Mouse (Mus musculus): ENCODE measurements around the gene Cenpn. TPM values are rescaled to one million over a fixed set of nuclear protein-coding genes. Genes with fewer than 3 reads are reported as not detected.

The Cenpn gene
- polyA plus RNA-seq, 1 experiment from 2014 or later = 28.1 TPM

GRCm38 (mm10) chr8:116945169-116945910 lies 23.8 kb downstream of the Cenpn start:
- WGBS = 78% methylated on average over 9 of the region's 9 CpGs
- Histone ChIP-seq H3K4me1 (ENCODE audit: control insufficient read depth, insufficient read depth, low read length) (peaks cover 17% of the 10 kb centered on the region), H3K4me3 (replicated peaks; ENCODE audit: low read length) (no peak overlapping the region), H3K27me3 (ENCODE audit: control insufficient read depth, insufficient read depth, low read length) (no peaks in the 10 kb centered on the region), H3K27ac (ENCODE audit: low read length) (no peak overlapping the region), H3K9ac (ENCODE audit: low read length) (no peak overlapping the region), H3K36me3 (ENCODE audit: control insufficient read depth, insufficient read depth, low read length) (no peaks in the 10 kb centered on the region), H3K4me2 (ENCODE audit: low read depth, low read length) (no peak overlapping the region; the same call in 1 of the 2 replicates), H3K9me3 (replicated peaks; ENCODE audit: control insufficient read depth, low read length) (no peaks in the 10 kb centered on the region)
- no peak for ATAC-seq (ENCODE audit: insufficient read depth, low FRiP score)

GRCm38 (mm10) chr8:116946268-116946838 lies 24.8 kb downstream of the Cenpn start:
- ATAC-seq (ENCODE audit: insufficient read depth, low FRiP score) = no peak
- H3K9ac ChIP-seq (ENCODE audit: low read length) = peak overlapping the region; percentile 33; the same call in 1 of the 2 replicates
- peaks cover 23% of the 10 kb centered on the region for H3K4me1 ChIP-seq (ENCODE audit: control insufficient read depth, insufficient read depth, low read length)
- no peaks in the 10 kb centered on the region for H3K9me3 ChIP-seq (replicated peaks; ENCODE audit: control insufficient read depth, low read length)
- no peak overlapping the region for H3K4me3 ChIP-seq (replicated peaks; ENCODE audit: low read length)
- H3K4me2 ChIP-seq (ENCODE audit: low read depth, low read length) = peak overlapping the region; percentile 26
- H3K27ac ChIP-seq (ENCODE audit: low read length) = no peak overlapping the region
- no peaks in the 10 kb centered on the region for H3K27me3 ChIP-seq (ENCODE audit: control insufficient read depth, insufficient read depth, low read length)
- no peaks in the 10 kb centered on the region for H3K36me3 ChIP-seq (ENCODE audit: control insufficient read depth, insufficient read depth, low read length)
- WGBS = 69% methylated on average over 21 of the region's 21 CpGs

GRCm38 (mm10) chr8:116946851-116947250 lies 25.3 kb downstream of the Cenpn start:
- no peaks in the 10 kb centered on the region for H3K9me3 ChIP-seq (replicated peaks; ENCODE audit: control insufficient read depth, low read length)
- H3K9ac ChIP-seq (ENCODE audit: low read length) = no peak overlapping the region
- ATAC-seq (ENCODE audit: insufficient read depth, low FRiP score) = no peak
- WGBS = 82% methylated on average over 6 of the region's 6 CpGs
- peaks cover 24% of the 10 kb centered on the region for H3K4me1 ChIP-seq (ENCODE audit: control insufficient read depth, insufficient read depth, low read length)
- no peaks in the 10 kb centered on the region for H3K36me3 ChIP-seq (ENCODE audit: control insufficient read depth, insufficient read depth, low read length)
- H3K4me3 ChIP-seq (replicated peaks; ENCODE audit: low read length) = no peak overlapping the region
- no peak overlapping the region for H3K27ac ChIP-seq (ENCODE audit: low read length)
- H3K27me3 ChIP-seq (ENCODE audit: control insufficient read depth, insufficient read depth, low read length) = no peaks in the 10 kb centered on the region
- peak overlapping the region; percentile 26; the same call in 1 of the 2 replicates for H3K4me2 ChIP-seq (ENCODE audit: low read depth, low read length)

GRCm38 (mm10) chr8:116947589-116947988 lies 26.1 kb downstream of the Cenpn start:
- no peak overlapping the region for H3K4me2 ChIP-seq (ENCODE audit: low read depth, low read length)
- no peak overlapping the region for H3K9ac ChIP-seq (ENCODE audit: low read length)
- H3K36me3 ChIP-seq (ENCODE audit: control insufficient read depth, insufficient read depth, low read length) = no peaks in the 10 kb centered on the region
- H3K4me3 ChIP-seq (replicated peaks; ENCODE audit: low read length) = no peak overlapping the region
- peaks cover 24% of the 10 kb centered on the region for H3K4me1 ChIP-seq (ENCODE audit: control insufficient read depth, insufficient read depth, low read length)
- no peaks in the 10 kb centered on the region for H3K9me3 ChIP-seq (replicated peaks; ENCODE audit: control insufficient read depth, low read length)
- no peaks in the 10 kb centered on the region for H3K27me3 ChIP-seq (ENCODE audit: control insufficient read depth, insufficient read depth, low read length)
- no peak for ATAC-seq (ENCODE audit: insufficient read depth, low FRiP score)
- H3K27ac ChIP-seq (ENCODE audit: low read length) = no peak overlapping the region
- WGBS = 77% methylated on average over 7 of the region's 7 CpGs

- H3K27ac ChIP-seq (ENCODE audit: low read length) = peak overlapping the region; percentile 20; the same call in 1 of the 2 replicates
- WGBS = 45% methylated on average over 5 of the region's 5 CpGs
- peaks cover 7% of the 10 kb centered on the region for H3K4me1 ChIP-seq (ENCODE audit: control insufficient read depth, insufficient read depth, low read length)
- no peak overlapping the region for H3K4me2 ChIP-seq (ENCODE audit: low read depth, low read length)
- peak; percentile 69; the same call in 1 of the 2 replicates for ATAC-seq (ENCODE audit: insufficient read depth, low FRiP score)
- H3K9ac ChIP-seq (ENCODE audit: low read length) = no peak overlapping the region
- H3K9me3 ChIP-seq (replicated peaks; ENCODE audit: control insufficient read depth, low read length) = no peaks in the 10 kb centered on the region
- H3K4me3 ChIP-seq (replicated peaks; ENCODE audit: low read length) = no peak overlapping the region
- no peaks in the 10 kb centered on the region for H3K36me3 ChIP-seq (ENCODE audit: control insufficient read depth, insufficient read depth, low read length)
- H3K27me3 ChIP-seq (ENCODE audit: control insufficient read depth, insufficient read depth, low read length) = no peaks in the 10 kb centered on the region
These were observed 29.8 kb downstream of the Cenpn start for GRCm38 (mm10) chr8:116951369-116951768.

- Histone ChIP-seq H3K27me3 (ENCODE audit: control insufficient read depth, insufficient read depth, low read length) (no peaks in the 10 kb centered on the region), H3K9me3 (replicated peaks; ENCODE audit: control insufficient read depth, low read length) (no peaks in the 10 kb centered on the region), H3K4me1 (ENCODE audit: control insufficient read depth, insufficient read depth, low read length) (peaks cover 7% of the 10 kb centered on the region), H3K9ac (ENCODE audit: low read length) (no peak overlapping the region), H3K4me3 (replicated peaks; ENCODE audit: low read length) (no peak overlapping the region), H3K36me3 (ENCODE audit: control insufficient read depth, insufficient read depth, low read length) (no peaks in the 10 kb centered on the region), H3K4me2 (ENCODE audit: low read depth, low read length) (no peak overlapping the region), H3K27ac (ENCODE audit: low read length) (peak overlapping the region; percentile 20; the same call in 1 of the 2 replicates)
- ATAC-seq (ENCODE audit: insufficient read depth, low FRiP score) = no peak
- WGBS = 79% methylated on average over 2 of the region's 2 CpGs
These were observed 30.2 kb downstream of the Cenpn start for GRCm38 (mm10) chr8:116951778-116952177.

- no peak overlapping the region for H3K9ac ChIP-seq (ENCODE audit: low read length)
- H3K27me3 ChIP-seq (ENCODE audit: control insufficient read depth, insufficient read depth, low read length) = no peaks in the 10 kb centered on the region
- no peak overlapping the region for H3K4me3 ChIP-seq (replicated peaks; ENCODE audit: low read length)
- H3K4me1 ChIP-seq (ENCODE audit: control insufficient read depth, insufficient read depth, low read length) = peaks cover 7% of the 10 kb centered on the region
- ATAC-seq (ENCODE audit: insufficient read depth, low FRiP score) = no peak
- WGBS = 81% methylated on average over 8 of the region's 8 CpGs
- H3K4me2 ChIP-seq (ENCODE audit: low read depth, low read length) = no peak overlapping the region
- no peaks in the 10 kb centered on the region for H3K9me3 ChIP-seq (replicated peaks; ENCODE audit: control insufficient read depth, low read length)
- H3K36me3 ChIP-seq (ENCODE audit: control insufficient read depth, insufficient read depth, low read length) = no peaks in the 10 kb centered on the region
- H3K27ac ChIP-seq (ENCODE audit: low read length) = no peak overlapping the region
These were observed 30.9 kb downstream of the Cenpn start for GRCm38 (mm10) chr8:116952428-116952827.

GRCm38 (mm10) chr8:116954415-116954814 lies 32.9 kb downstream of the Cenpn start:
- no peaks in the 10 kb centered on the region for H3K36me3 ChIP-seq (ENCODE audit: control insufficient read depth, insufficient read depth, low read length)
- H3K9me3 ChIP-seq (replicated peaks; ENCODE audit: control insufficient read depth, low read length) = no peaks in the 10 kb centered on the region
- no peak overlapping the region for H3K9ac ChIP-seq (ENCODE audit: low read length)
- no peaks in the 10 kb centered on the region for H3K27me3 ChIP-seq (ENCODE audit: control insufficient read depth, insufficient read depth, low read length)
- peaks cover 7% of the 10 kb centered on the region for H3K4me1 ChIP-seq (ENCODE audit: control insufficient read depth, insufficient read depth, low read length)
- no peak overlapping the region for H3K4me3 ChIP-seq (replicated peaks; ENCODE audit: low read length)
- ATAC-seq (ENCODE audit: insufficient read depth, low FRiP score) = no peak
- H3K27ac ChIP-seq (ENCODE audit: low read length) = no peak overlapping the region
- WGBS = 90% methylated on average over 9 of the region's 9 CpGs
- no peak overlapping the region for H3K4me2 ChIP-seq (ENCODE audit: low read depth, low read length)

- no peak for ATAC-seq (ENCODE audit: insufficient read depth, low FRiP score)
- no peaks in the 10 kb centered on the region for H3K4me1 ChIP-seq (ENCODE audit: control insufficient read depth, insufficient read depth, low read length)
- 79% methylated on average over 6 of the region's 6 CpGs for WGBS
These were observed 48.0 kb downstream of the Cenpn start for GRCm38 (mm10) chr8:116969531-116969930.

More at GRCm38 (mm10) chr8:116969531-116969930, 48.0 kb downstream of the Cenpn start:
- Histone ChIP-seq H3K4me3 (replicated peaks; ENCODE audit: low read length) (no peak overlapping the region), H3K27me3 (ENCODE audit: control insufficient read depth, insufficient read depth, low read length) (no peaks in the 10 kb centered on the region), H3K4me2 (ENCODE audit: low read depth, low read length) (no peak overlapping the region), H3K9ac (ENCODE audit: low read length) (no peak overlapping the region), H3K36me3 (ENCODE audit: control insufficient read depth, insufficient read depth, low read length) (no peaks in the 10 kb centered on the region), H3K27ac (ENCODE audit: low read length) (no peak overlapping the region), H3K9me3 (replicated peaks; ENCODE audit: control insufficient read depth, low read length) (no peaks in the 10 kb centered on the region)

Measured in stomach, embryonic 16.5 days (tissue).